In genomic region chr6:5154786-5155185, GRCm38 (mm10) we compare ENCODE assay signal across 21 mouse cellular contexts. TPM values are rescaled to one million over a fixed set of nuclear protein-coding genes. Genes with fewer than 3 reads are reported as not detected.
"Had no signal": no experiment of that assay in that cellular context is flagged by ENCODE, and none has a peak within 500 bp of the region (broad histone marks: within the 10 kb centered on the region; RNA-seq: fewer than 3 reads in every experiment).

No protein-coding gene starts in this region.

- H3K27me3 ChIP-seq: limb, embryonic 12.5 days; lung, embryonic 15.5 days; midbrain, embryonic 13.5 days; neural tube, embryonic 15.5 days had no signal

- DNase-seq: kidney, adult 2 months; kidney, postnatal 36 days; layer of hippocampus, adult 9-11 months; layer of hippocampus, postnatal 36 days; lung, postnatal 14 days; right cerebral cortex, adult 18-20 months; right cerebral cortex, postnatal 25 days; thymus, postnatal 36 days had no signal

- H3K36me3 ChIP-seq: lung, embryonic 15.5 days had no signal

- H3K4me3 ChIP-seq: limb, embryonic 12.5 days; lung, embryonic 15.5 days; midbrain, embryonic 13.5 days; neural tube, embryonic 15.5 days had no signal

- ATAC-seq: midbrain, embryonic 13.5 days had no signal

- H3K4me2 ChIP-seq: limb, embryonic 12.5 days; lung, embryonic 15.5 days; midbrain, embryonic 13.5 days; neural tube, embryonic 15.5 days had no signal

- H3K9ac ChIP-seq: limb, embryonic 12.5 days; lung, embryonic 15.5 days; midbrain, embryonic 13.5 days; neural tube, embryonic 15.5 days had no signal

- H3K27ac ChIP-seq: limb, embryonic 12.5 days; lung, embryonic 15.5 days; midbrain, embryonic 13.5 days; neural tube, embryonic 15.5 days had no signal

- H3K9me3 ChIP-seq: limb, embryonic 12.5 days; lung, embryonic 15.5 days; midbrain, embryonic 13.5 days; neural tube, embryonic 15.5 days had no signal

- H3K4me1 ChIP-seq: limb, embryonic 12.5 days; neural tube, embryonic 15.5 days had no signal

RNA-seq across cellular contexts. Expression of gene Pon1, which starts 39.0 kb away (rescaled TPM):
- total RNA-seq: layer of hippocampus, adult 18-20 months; layer of hippocampus, postnatal 36 days; left cerebral cortex, adult 8-10 months; left cerebral cortex, postnatal 25 days; megakaryocyte progenitor cell, adult 5-6 weeks had no signal
- polyA plus RNA-seq: intestine, embryonic 16.5 days; limb, embryonic 12.5 days; lung, embryonic 15.5 days; midbrain, postnatal 0 days; neural tube, embryonic 11.5 days; neural tube, embryonic 15.5 days; small intestine, adult 2 months; thymus, postnatal 0 days had no signal
